In genomic region chr13:15464081-15464526, GRCm38 (mm10) we compare ENCODE assay signal across 7 mouse cellular contexts. TPM values are rescaled to one million over a fixed set of nuclear protein-coding genes. Genes with fewer than 3 reads are reported as not detected.
DNase-seq lines count a peak whose midpoint lies in the region; ATAC-seq and TF ChIP-seq lines count a peak whose summit lies in the region.

No protein-coding gene starts in this region.

- H3K9me3 ChIP-seq in ES-Bruce4 (replicated peaks; ENCODE audit: control insufficient read depth, insufficient read depth, low read length, poor library complexity, severe bottlenecking): no peaks in the 10 kb centered on the region
- no peaks in the 10 kb centered on the region for H3K9me3 ChIP-seq in forebrain, embryonic 13.5 days (replicated peaks)
- H3K9me3 ChIP-seq in limb, embryonic 14.5 days (ENCODE audit: control insufficient read depth, low read length): no peaks in the 10 kb centered on the region
- no peaks in the 10 kb centered on the region for H3K9me3 ChIP-seq in midbrain, embryonic 15.5 days

- peak; percentile 70 for DNase-seq in R1 (ENCODE audit: low read depth, low spot score)
- DNase-seq in heart, postnatal 25 days (ENCODE audit: low spot score): peak; percentile 28
- no peak for DNase-seq in limb, embryonic 14.5 days (ENCODE audit: low spot score)
- peak; percentile 67 for DNase-seq in testis, postnatal 10 days (ENCODE audit: low spot score)

- H3K27me3 ChIP-seq in ES-Bruce4 (ENCODE audit: control insufficient read depth, insufficient read depth, low read length, poor library complexity, severe bottlenecking): peaks cover 5% of the 10 kb centered on the region
- H3K27me3 ChIP-seq in forebrain, embryonic 13.5 days: no peaks in the 10 kb centered on the region
- no peaks in the 10 kb centered on the region for H3K27me3 ChIP-seq in limb, embryonic 14.5 days (ENCODE audit: control insufficient read depth, insufficient read depth, low read length)
- H3K27me3 ChIP-seq in midbrain, embryonic 15.5 days (replicated peaks): peaks cover 10% of the 10 kb centered on the region; the same call in 1 of the 2 replicates

- no peak for TF ChIP-seq POLR2A in ES-Bruce4 (IDR thresholded peaks at IDR 0.05; ENCODE audit: insufficient read depth, low read length)
- 0 out of 2 replicates have a peak, but pooled peaks have one; percentile 34 for TF ChIP-seq POLR2A in limb, embryonic 14.5 days (IDR thresholded peaks at IDR 0.05; ENCODE audit: borderline replicate concordance, extremely low read depth, insufficient read depth, insufficient read length)

- peak overlapping the region; percentile 69 for H3K4me2 ChIP-seq in forebrain, embryonic 13.5 days
- peak overlapping the region; percentile 69 for H3K4me2 ChIP-seq in limb, embryonic 14.5 days (replicated peaks; ENCODE audit: low read depth, low read length, severe bottlenecking)
- peak overlapping the region; percentile 90 for H3K4me2 ChIP-seq in midbrain, embryonic 15.5 days

- peak overlapping the region; percentile 93 for H3K9ac ChIP-seq in ES-Bruce4 (ENCODE audit: low read depth, poor library complexity, severe bottlenecking)
- H3K9ac ChIP-seq in forebrain, embryonic 13.5 days: peak overlapping the region; percentile 96
- peak overlapping the region; percentile 100 for H3K9ac ChIP-seq in limb, embryonic 14.5 days (ENCODE audit: low read depth, low read length, severe bottlenecking)
- H3K9ac ChIP-seq in midbrain, embryonic 15.5 days: peak overlapping the region; percentile 47

- H3K27ac ChIP-seq in ES-Bruce4 (ENCODE audit: insufficient read depth, low read length): no peak overlapping the region
- peak overlapping the region; percentile 96 for H3K27ac ChIP-seq in forebrain, embryonic 13.5 days
- peak overlapping the region; percentile 100 for H3K27ac ChIP-seq in limb, embryonic 14.5 days (replicated peaks; ENCODE audit: low read depth, low read length)
- H3K27ac ChIP-seq in midbrain, embryonic 15.5 days: peak overlapping the region; percentile 70

- TF ChIP-seq CTCF in ES-Bruce4 (IDR thresholded peaks at IDR 0.05; ENCODE audit: low read depth, low read length): no peak

- intact Hi-C loops in heart, postnatal 25 days (cut with DNase I): no loop called here

- TF ChIP-seq EP300 in ES-Bruce4 (IDR thresholded peaks at IDR 0.05; ENCODE audit: insufficient read depth, low read depth, low read length): no peak

- no peaks in the 10 kb centered on the region for H3K4me1 ChIP-seq in ES-Bruce4 (ENCODE audit: control insufficient read depth, insufficient read depth, low read length)
- H3K4me1 ChIP-seq in forebrain, embryonic 13.5 days: peaks cover 43% of the 10 kb centered on the region
- peaks cover 18% of the 10 kb centered on the region for H3K4me1 ChIP-seq in limb, embryonic 14.5 days (ENCODE audit: control insufficient read depth, insufficient read depth, low read length)
- H3K4me1 ChIP-seq in midbrain, embryonic 15.5 days: peaks cover 37% of the 10 kb centered on the region

- H3K36me3 ChIP-seq in ES-Bruce4 (ENCODE audit: control insufficient read depth, insufficient read depth, low read length, poor library complexity, severe bottlenecking): no peaks in the 10 kb centered on the region
- no peaks in the 10 kb centered on the region for H3K36me3 ChIP-seq in forebrain, embryonic 13.5 days (ENCODE audit: poor library complexity, severe bottlenecking)
- H3K36me3 ChIP-seq in limb, embryonic 14.5 days (ENCODE audit: control insufficient read depth, insufficient read depth, low read length): no peaks in the 10 kb centered on the region
- H3K36me3 ChIP-seq in midbrain, embryonic 15.5 days (replicated peaks): no peaks in the 10 kb centered on the region

- peak; percentile 13 for ATAC-seq in forebrain, embryonic 13.5 days
- no peak for ATAC-seq in limb, embryonic 14.5 days (ENCODE audit: low FRiP score, low read depth)
- ATAC-seq in midbrain, embryonic 15.5 days (replicated peaks): peak; percentile 31

- H3K4me3 ChIP-seq in ES-Bruce4 (ENCODE audit: low read depth, low read length): peak overlapping the region; percentile 78
- H3K4me3 ChIP-seq in forebrain, embryonic 13.5 days: peak overlapping the region; percentile 73
- H3K4me3 ChIP-seq in limb, embryonic 14.5 days (replicated peaks; ENCODE audit: low read length): peak overlapping the region; percentile 96
- H3K4me3 ChIP-seq in midbrain, embryonic 15.5 days: peak overlapping the region; percentile 63

- under 1% methylated on average over 51 of the region's 51 CpGs for WGBS in forebrain, embryonic 13.5 days
- WGBS in limb, embryonic 14.5 days: under 1% methylated on average over 50 of the region's 51 CpGs
- WGBS in midbrain, embryonic 15.5 days: under 1% methylated on average over 51 of the region's 51 CpGs

RNA-seq across cellular contexts. Expression of gene Gli3, which starts 1.1 kb away (rescaled TPM):
- polyA plus RNA-seq in ES-Bruce4 (2011; ENCODE audit: insufficient read depth, insufficient read length, low read depth, missing spikeins): 24.7 and 42.1 TPM in 2 replicates
- 26.8 and 29.0 TPM in 2 replicates for polyA plus RNA-seq in forebrain, embryonic 13.5 days (2015; fragmentation: Nextera tagmentation; extraction: Ambion mirVana)
- 1 to 10 TPM; 1.9 to 2.0 TPM for total RNA-seq in heart, postnatal 25 days (2021)
- 33.4 and 44.4 TPM in 2 replicates for polyA plus RNA-seq in limb, embryonic 14.5 days (2012; rRNA removed)
- 42.6 and 52.0 TPM in 2 replicates for polyA plus RNA-seq in limb, embryonic 14.5 days (2014; fragmentation: Nextera tagmentation; extraction: Ambion mirVana)
- polyA plus RNA-seq in midbrain, embryonic 15.5 days (2015; fragmentation: Nextera tagmentation; extraction: Ambion mirVana): 7.7 and 8.4 TPM in 2 replicates

Comparison
In these comparisons a context has a peak if more than half of its experiments do, and no peak if none do; other contexts are left out.
1. H3K9ac ChIP-seq: peak in every context shown above with its lines; median percentile 100 in limb, embryonic 14.5 days; 96 in forebrain, embryonic 13.5 days; 93 in ES-Bruce4; 47 in midbrain, embryonic 15.5 days.